Mouse (Mus musculus) forebrain, postnatal 0 days (tissue): ENCODE results near the gene 2200002J24Rik. TPM values are rescaled to one million over a fixed set of nuclear protein-coding genes. Genes with fewer than 3 reads are reported as not detected.

Experiments
- ATAC-seq: fragments of 200-750 bp; cut with Nextera tagmentation; 2 replicates; pipeline ENCODE4 v1.8.0; 2017; ENCODE audit warnings: mild to moderate bottlenecking, moderate library complexity
- DNase-seq: peaks from one replicate; pipeline ENCODE4 v3.0.0-alpha.2; 2015
- H3K27ac ChIP-seq: fragments of 300-500 bp; sonication (generic); 2 replicates; pipeline ENCODE4 v1.5.1; 2014; ENCODE audit warnings: low read depth, mild to moderate bottlenecking, antibody characterized with exemption, low read length, moderate library complexity, mixed read lengths
- H3K27me3 ChIP-seq: fragments of 300-500 bp; sonication (generic); 2 replicates; pipeline ENCODE4 v1.6.1; 2014; ENCODE audit warnings: mild to moderate bottlenecking, low read length, mixed read lengths; ENCODE audit not compliant: insufficient read depth
- H3K36me3 ChIP-seq: fragments of 300-500 bp; sonication (generic); 2 replicates; pipeline ENCODE4 v1.6.1; 2014; ENCODE audit warnings: mild to moderate bottlenecking, moderate library complexity; ENCODE audit not compliant: insufficient read depth
- H3K4me1 ChIP-seq: fragments of 300-500 bp; sonication (generic); 2 replicates; pipeline ENCODE4 v1.6.1; 2014; ENCODE audit warnings: antibody characterized with exemption; ENCODE audit not compliant: insufficient read depth
- H3K4me2 ChIP-seq: fragments of 300-500 bp; sonication (generic); 2 replicates; pipeline ENCODE4 v1.6.1; 2014; ENCODE audit warnings: low read depth, mild to moderate bottlenecking, moderate library complexity
- H3K4me3 ChIP-seq: fragments of 300-500 bp; sonication (generic); 2 replicates; pipeline ENCODE4 v1.5.1; 2014; ENCODE audit warnings: low read depth, low read length, mixed read lengths
- H3K9ac ChIP-seq: fragments of 300-500 bp; sonication (generic); 2 replicates; pipeline ENCODE4 v1.6.1; 2014; ENCODE audit warnings: mild to moderate bottlenecking
- H3K9me3 ChIP-seq: fragments of 300-500 bp; sonication (generic); 2 replicates; pipeline ENCODE4 v1.6.1; 2016; ENCODE audit warnings: low read length
- CTCF ChIP-seq: sonication (generic); IDR thresholded peaks from 2 replicates; pipeline ENCODE4 v1.5.1; 2016; ENCODE audit warnings: antibody characterized with exemption, control low read depth, low read depth
- WGBS: fragments of 180-500 bp; shearing (Covaris S2); extraction: QIAGEN DNeasy Blood & Tissue Kit; methylation state at CpG from one replicate; pipeline ENCODE4 v1.1.7; 2014; 5-methylcytosine and 5-hydroxymethylcytosine counted together
- polyA plus RNA-seq: library from polyadenylated mRNA; unstranded; fragments of >200 nt; fragmentation: Nextera tagmentation; extraction: Ambion mirVana; gene quantifications from 2 replicates; pipeline ENCODE4 v1.2.1, GENCODE M21; 2015
- total RNA-seq: library from RNA; depleted of rRNA; stranded (reverse); fragments of >200 nt; gene quantifications from 2 replicates; pipeline ENCODE4 v1.2.3, GENCODE M21; 2014; rRNA removed

The 2200002J24Rik gene
- total and polyA plus RNA-seq, 2 experiments from 2014 or later = not detected

DNA sequence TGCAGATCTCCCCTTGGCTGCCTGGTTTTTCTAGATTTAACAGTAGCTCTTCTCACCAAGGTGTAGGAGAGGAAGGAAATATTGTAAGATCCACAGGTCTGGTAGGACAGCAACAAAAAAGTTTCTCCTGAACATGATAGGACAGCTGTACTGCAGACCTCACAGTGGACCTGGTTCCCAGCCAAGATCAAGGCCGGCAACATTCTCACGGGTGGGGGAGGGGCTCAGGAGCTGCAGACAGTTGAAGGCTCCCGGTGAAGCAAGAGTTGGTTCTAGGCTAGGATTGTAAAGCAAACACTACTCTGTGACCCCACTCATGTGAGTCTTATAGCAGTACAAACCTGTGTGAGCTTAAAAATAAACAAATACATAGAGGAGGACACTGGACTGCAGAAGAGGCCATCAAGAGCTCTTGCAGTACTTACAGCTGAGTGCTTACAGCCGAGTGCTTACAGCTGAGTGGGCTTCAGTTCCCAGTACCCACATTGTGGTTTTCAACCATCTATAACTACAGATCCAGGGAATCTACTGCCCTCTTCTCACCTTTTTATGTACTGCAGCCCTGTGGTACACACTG, 45.4 kb downstream of the 2200002J24Rik start:
- Histone ChIP-seq H3K4me1 (no peaks in the 10 kb centered on the region), H3K9me3 (no peaks in the 10 kb centered on the region), H3K9ac (no peak overlapping the region), H3K27me3 (no peaks in the 10 kb centered on the region), H3K4me3 (no peak overlapping the region), H3K27ac (no peak overlapping the region), H3K4me2 (no peak overlapping the region), H3K36me3 (peaks cover 8% of the 10 kb centered on the region; the same call in 1 of the 2 replicates)
- 48% methylated on average over 4 of the region's 4 CpGs for WGBS
- ATAC-seq (no peak), DNase-seq (peak; percentile 6)
- no peak for TF ChIP-seq CTCF

DNA sequence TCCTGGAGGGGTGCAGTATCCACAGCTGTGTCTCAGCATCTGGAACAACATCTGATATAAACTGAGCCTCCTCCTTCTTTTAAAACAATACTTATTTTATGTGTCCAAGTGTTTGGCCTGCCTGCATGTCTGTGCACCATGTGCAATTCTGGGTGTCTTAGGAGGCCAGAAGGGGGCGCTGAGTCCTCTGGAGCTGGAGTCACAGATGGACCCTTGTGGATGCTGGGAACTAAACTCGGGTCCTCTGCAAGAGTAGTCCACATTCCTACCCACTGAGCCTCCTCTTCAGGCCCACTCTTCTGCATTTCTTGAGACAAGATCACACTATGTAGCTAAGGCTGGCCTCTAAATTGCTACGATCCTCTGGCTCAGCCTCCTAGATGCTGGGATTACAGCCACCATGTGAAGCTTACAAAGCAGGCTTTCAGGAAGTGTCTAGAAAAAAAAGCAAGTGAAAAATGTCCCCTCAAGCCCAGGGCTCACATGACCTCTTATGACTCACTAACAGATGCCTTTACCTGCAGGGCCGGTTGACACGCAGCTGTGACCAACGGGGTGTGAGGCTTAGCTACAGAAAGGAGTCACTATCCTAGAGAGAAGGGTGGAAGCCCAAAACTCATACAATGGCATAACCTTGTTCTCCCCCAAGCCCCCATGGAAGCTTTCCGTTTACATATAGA, 48.9 kb downstream of the 2200002J24Rik start:
- no peak for ATAC-seq
- no peak for TF ChIP-seq CTCF
- H3K36me3 ChIP-seq = no peaks in the 10 kb centered on the region; the same call in 1 of the 2 replicates
- no peaks in the 10 kb centered on the region for H3K9me3 ChIP-seq
- no peak overlapping the region for H3K4me2 ChIP-seq
- DNase-seq = no peak
- H3K9ac ChIP-seq = no peak overlapping the region
- H3K4me1 ChIP-seq = no peaks in the 10 kb centered on the region
- H3K4me3 ChIP-seq = no peak overlapping the region
- 88% methylated on average over 7 of the region's 7 CpGs for WGBS
- H3K27ac ChIP-seq = no peak overlapping the region
- no peaks in the 10 kb centered on the region for H3K27me3 ChIP-seq

Other genes starting within 250 kb of the 2200002J24Rik start
Only the 30 nearest of the 32 such genes appear.
- 0.08 TPM in 1 of 2 replicates, not detected in the other for gene Nphs1, start 240.6 kb upstream of the 2200002J24Rik start, total RNA-seq
- gene Nphs1, start 240.6 kb upstream of the 2200002J24Rik start, polyA plus RNA-seq = 0.06 and 0.09 TPM in 2 replicates
- gene Prodh2, start 205.3 kb upstream of the 2200002J24Rik start, total RNA-seq = not detected in 2 replicates
- not detected in 2 replicates for gene Prodh2, start 205.3 kb upstream of the 2200002J24Rik start, polyA plus RNA-seq
- gene Arhgap33, start 163.9 kb upstream of the 2200002J24Rik start, total RNA-seq = 52.4 and 58.5 TPM in 2 replicates
- gene Arhgap33, start 163.9 kb upstream of the 2200002J24Rik start, polyA plus RNA-seq = 128 and 145 TPM in 2 replicates
- 2.9 and 4.1 TPM in 2 replicates for gene Hspb6, start 146.7 kb upstream of the 2200002J24Rik start, total RNA-seq
- 12.7 and 14.0 TPM in 2 replicates for gene Hspb6, start 146.7 kb upstream of the 2200002J24Rik start, polyA plus RNA-seq
- gene Proser3, start 146.6 kb upstream of the 2200002J24Rik start, total RNA-seq = 9.0 and 14.8 TPM in 2 replicates
- gene Proser3, start 146.6 kb upstream of the 2200002J24Rik start, polyA plus RNA-seq = 2.2 and 3.8 TPM in 2 replicates
- gene Lin37, start 139.1 kb upstream of the 2200002J24Rik start, total RNA-seq = 16.0 and 19.2 TPM in 2 replicates
- 49.5 and 53.0 TPM in 2 replicates for gene Lin37, start 139.1 kb upstream of the 2200002J24Rik start, polyA plus RNA-seq
- gene U2af1l4, start 135.6 kb upstream of the 2200002J24Rik start, total RNA-seq = 48.8 and 74.3 TPM in 2 replicates
- gene U2af1l4, start 135.6 kb upstream of the 2200002J24Rik start, polyA plus RNA-seq = 117 and 129 TPM in 2 replicates
- 5.5 and 9.9 TPM in 2 replicates for gene Gm49396, start 135.6 kb upstream of the 2200002J24Rik start, total RNA-seq
- gene Gm49396, start 135.6 kb upstream of the 2200002J24Rik start, polyA plus RNA-seq = 3.4 and 5.3 TPM in 2 replicates
- gene Psenen, start 135.3 kb upstream of the 2200002J24Rik start, total RNA-seq = 70.9 and 90.7 TPM in 2 replicates
- 141 and 161 TPM in 2 replicates for gene Psenen, start 135.3 kb upstream of the 2200002J24Rik start, polyA plus RNA-seq
- 1.2 TPM in 1 of 2 replicates, not detected in the other for gene Igflr1, start 133.5 kb upstream of the 2200002J24Rik start, total RNA-seq
- 2.3 and 3.2 TPM in 2 replicates for gene Igflr1, start 133.5 kb upstream of the 2200002J24Rik start, polyA plus RNA-seq
- gene Kmt2b, start 110.2 kb upstream of the 2200002J24Rik start, total RNA-seq = 31.2 and 31.5 TPM in 2 replicates
- 3.8 and 5.2 TPM in 2 replicates for gene Kmt2b, start 110.2 kb upstream of the 2200002J24Rik start, polyA plus RNA-seq
- not detected in 2 replicates for gene Zbtb32, start 100.0 kb upstream of the 2200002J24Rik start, total RNA-seq
- gene Zbtb32, start 100.0 kb upstream of the 2200002J24Rik start, polyA plus RNA-seq = 0.08 and 0.17 TPM in 2 replicates
- 0.29 and 0.38 TPM in 2 replicates for gene Upk1a, start 86.1 kb upstream of the 2200002J24Rik start, total RNA-seq
- gene Upk1a, start 86.1 kb upstream of the 2200002J24Rik start, polyA plus RNA-seq = 0.42 and 0.62 TPM in 2 replicates
- gene Cox6b1, start 72.8 kb upstream of the 2200002J24Rik start, total RNA-seq = 292 and 602 TPM in 2 replicates
- 1,225 and 1,355 TPM in 2 replicates for gene Cox6b1, start 72.8 kb upstream of the 2200002J24Rik start, polyA plus RNA-seq
- not detected in 2 replicates for gene Etv2, start 63.1 kb upstream of the 2200002J24Rik start, total RNA-seq
- gene Etv2, start 63.1 kb upstream of the 2200002J24Rik start, polyA plus RNA-seq = not detected in 2 replicates
- 150 and 156 TPM in 2 replicates for gene Rbm42, start 48.6 kb upstream of the 2200002J24Rik start, total RNA-seq
- gene Rbm42, start 48.6 kb upstream of the 2200002J24Rik start, polyA plus RNA-seq = 148 and 160 TPM in 2 replicates
- 16.3 and 18.5 TPM in 2 replicates for gene Haus5, start 33.9 kb upstream of the 2200002J24Rik start, total RNA-seq
- 17.7 and 18.3 TPM in 2 replicates for gene Haus5, start 33.9 kb upstream of the 2200002J24Rik start, polyA plus RNA-seq
- gene Pmis2, start 27.3 kb upstream of the 2200002J24Rik start, total RNA-seq = not detected in 2 replicates
- gene Pmis2, start 27.3 kb upstream of the 2200002J24Rik start, polyA plus RNA-seq = not detected in 2 replicates
- 1.2 and 2.0 TPM in 2 replicates for gene Atp4a, start 13.3 kb downstream of the 2200002J24Rik start, total RNA-seq
- 2.8 and 4.7 TPM in 2 replicates for gene Atp4a, start 13.3 kb downstream of the 2200002J24Rik start, polyA plus RNA-seq
- 173 TPM in 2 replicates for gene Tmem147, start 30.6 kb downstream of the 2200002J24Rik start, total RNA-seq
- gene Tmem147, start 30.6 kb downstream of the 2200002J24Rik start, polyA plus RNA-seq = 290 and 328 TPM in 2 replicates
- gene Gapdhs, start 44.8 kb downstream of the 2200002J24Rik start, total RNA-seq = not detected in 2 replicates
- 0.15 and 0.65 TPM in 2 replicates for gene Gapdhs, start 44.8 kb downstream of the 2200002J24Rik start, polyA plus RNA-seq
- gene Sbsn, start 52.5 kb downstream of the 2200002J24Rik start, total RNA-seq = 2.8 and 4.6 TPM in 2 replicates
- gene Sbsn, start 52.5 kb downstream of the 2200002J24Rik start, polyA plus RNA-seq = 2.3 and 3.5 TPM in 2 replicates
- gene Dmkn, start 64.8 kb downstream of the 2200002J24Rik start, total RNA-seq = 2.2 and 5.2 TPM in 2 replicates
- 7.2 and 7.4 TPM in 2 replicates for gene Dmkn, start 64.8 kb downstream of the 2200002J24Rik start, polyA plus RNA-seq
- gene Krtdap, start 89.0 kb downstream of the 2200002J24Rik start, total RNA-seq = not detected in 2 replicates
- 1.4 and 1.5 TPM in 2 replicates for gene Krtdap, start 89.0 kb downstream of the 2200002J24Rik start, polyA plus RNA-seq
- gene Ffar2, start 124.8 kb downstream of the 2200002J24Rik start, total RNA-seq = not detected in 2 replicates
- 0.07 TPM in 1 of 2 replicates, not detected in the other for gene Ffar2, start 124.8 kb downstream of the 2200002J24Rik start, polyA plus RNA-seq
- not detected in 2 replicates for gene Ffar3, start 157.3 kb downstream of the 2200002J24Rik start, total RNA-seq
- gene Ffar3, start 157.3 kb downstream of the 2200002J24Rik start, polyA plus RNA-seq = 0.09 TPM in 1 of 2 replicates, not detected in the other
- 0.08 TPM in 1 of 2 replicates, not detected in the other for gene Ffar1, start 162.6 kb downstream of the 2200002J24Rik start, total RNA-seq
- not detected in 2 replicates for gene Ffar1, start 162.6 kb downstream of the 2200002J24Rik start, polyA plus RNA-seq
- not detected in 2 replicates for gene Cd22, start 181.4 kb downstream of the 2200002J24Rik start, total RNA-seq
- gene Cd22, start 181.4 kb downstream of the 2200002J24Rik start, polyA plus RNA-seq = 0.10 TPM in 1 of 2 replicates, not detected in the other
- 2.5 and 2.9 TPM in 2 replicates for gene Mag, start 215.9 kb downstream of the 2200002J24Rik start, total RNA-seq
- 2.7 and 3.6 TPM in 2 replicates for gene Mag, start 215.9 kb downstream of the 2200002J24Rik start, polyA plus RNA-seq
- not detected in 2 replicates for gene Hamp2, start 225.8 kb downstream of the 2200002J24Rik start, total RNA-seq
- not detected in 2 replicates for gene Hamp2, start 225.8 kb downstream of the 2200002J24Rik start, polyA plus RNA-seq